Mouse (Mus musculus) kidney, adult 2 months (tissue): ENCODE results near the gene Crnkl1. TPM values are rescaled to one million over a fixed set of nuclear protein-coding genes. Genes with fewer than 3 reads are reported as not detected.

Experiments
- DNase-seq: peaks from one replicate; pipeline ENCODE4 v3.0.0; 2021
- H3K27ac ChIP-seq: fragments of 200-500 bp; 2 replicates; pipeline ENCODE4 v1.5.1; 2012; ENCODE audit warnings: low read depth, low read length, control low read depth, inconsistent platforms; ENCODE audit not compliant: insufficient read depth
- H3K27me3 ChIP-seq: fragments of 200-500 bp; replicated peaks from 2 replicates; pipeline ENCODE4 v1.6.1; 2012; ENCODE audit warnings: mild to moderate bottlenecking, moderate library complexity, low read length, inconsistent platforms; ENCODE audit not compliant: control insufficient read depth, insufficient read depth
- H3K36me3 ChIP-seq: fragments of 200-500 bp; 2 replicates; pipeline ENCODE4 v1.6.1; 2012; ENCODE audit warnings: mild to moderate bottlenecking, moderate library complexity, low read length, inconsistent platforms; ENCODE audit not compliant: control insufficient read depth, insufficient read depth
- H3K4me1 ChIP-seq: fragments of 200-500 bp; 2 replicates; pipeline ENCODE4 v1.6.1; 2011; ENCODE audit warnings: low read length; ENCODE audit not compliant: control insufficient read depth, insufficient read depth
- H3K4me3 ChIP-seq: fragments of 200-500 bp; 2 replicates; pipeline ENCODE4 v1.5.1; 2011; ENCODE audit warnings: mild to moderate bottlenecking, low read depth, low read length, control low read depth; ENCODE audit not compliant: insufficient read depth
- CTCF ChIP-seq: fragments of 200-500 bp; conservative IDR thresholded peaks from 2 replicates; pipeline ENCODE4 v1.5.1; 2011; ENCODE audit warnings: low read depth, mild to moderate bottlenecking, control low read depth, low read length, moderate library complexity, mixed read lengths; ENCODE audit not compliant: insufficient read depth, insufficient read length
- POLR2A ChIP-seq: fragments of 200-500 bp; IDR thresholded peaks from one replicate; pipeline ENCODE4 v1.6.1; 2011; ENCODE audit warnings: low read depth, low read length, control low read depth
- WGBS: fragments of 180-500 bp; shearing (Covaris S2); methylation state at CpG from one replicate; pipeline ENCODE4 v1.1.7; 2018; 5-methylcytosine and 5-hydroxymethylcytosine counted together
- polyA plus RNA-seq: library from polyadenylated mRNA; depleted of rRNA; stranded (reverse); fragments of >200 nt; gene quantifications from 2 replicates; pipeline ENCODE4 v1.2.3, GENCODE M21; 2012

Gene Crnkl1
- polyA plus RNA-seq, 1 experiment: 5.9 TPM

DNA sequence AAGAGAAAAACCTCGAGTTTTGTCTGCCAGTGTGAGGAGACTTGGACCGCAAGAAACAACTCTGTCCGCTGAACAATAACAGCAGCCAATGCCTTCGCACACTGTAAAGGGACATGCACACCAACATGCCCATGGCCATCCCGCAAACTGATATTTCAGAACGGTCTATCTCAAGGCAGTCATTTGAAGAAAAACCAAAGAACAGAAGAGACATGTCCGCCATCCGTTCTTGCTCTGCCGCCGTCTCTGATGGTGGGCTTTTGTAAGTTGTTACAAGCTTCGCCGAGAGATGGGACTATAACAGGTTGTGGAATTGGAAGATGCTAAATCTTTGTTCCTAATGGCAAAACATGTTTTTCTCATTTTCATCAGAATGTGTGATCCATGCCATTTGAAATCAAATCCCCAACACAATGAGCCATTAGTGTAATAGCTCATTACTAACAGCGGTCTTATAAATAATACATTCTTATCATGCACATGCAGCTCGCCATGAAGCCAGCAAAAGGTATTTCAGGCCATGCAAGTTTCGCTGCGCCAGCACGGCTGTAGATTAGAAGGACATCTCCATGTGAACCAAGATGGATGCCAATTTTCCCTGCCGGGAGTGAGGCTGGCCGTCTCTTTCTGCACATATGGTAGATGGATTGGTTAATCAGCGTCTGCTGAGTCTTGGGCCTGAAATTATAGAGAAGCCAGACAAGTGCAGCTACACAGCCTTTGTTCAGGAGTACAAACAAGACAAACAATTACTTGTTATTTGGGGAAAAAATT lies 36.6 kb upstream of the Crnkl1 start:
- no peaks in the 10 kb centered on the region for H3K27me3 ChIP-seq
- H3K36me3 ChIP-seq: no peaks in the 10 kb centered on the region
- TF ChIP-seq CTCF (no peak), POLR2A (no peak)
- H3K4me3 ChIP-seq: no peak overlapping the region
- WGBS: 92% methylated on average over 20 of the region's 20 CpGs
- DNase-seq: no peak
- H3K27ac ChIP-seq: no peak overlapping the region
- H3K4me1 ChIP-seq: no peaks in the 10 kb centered on the region

DNA sequence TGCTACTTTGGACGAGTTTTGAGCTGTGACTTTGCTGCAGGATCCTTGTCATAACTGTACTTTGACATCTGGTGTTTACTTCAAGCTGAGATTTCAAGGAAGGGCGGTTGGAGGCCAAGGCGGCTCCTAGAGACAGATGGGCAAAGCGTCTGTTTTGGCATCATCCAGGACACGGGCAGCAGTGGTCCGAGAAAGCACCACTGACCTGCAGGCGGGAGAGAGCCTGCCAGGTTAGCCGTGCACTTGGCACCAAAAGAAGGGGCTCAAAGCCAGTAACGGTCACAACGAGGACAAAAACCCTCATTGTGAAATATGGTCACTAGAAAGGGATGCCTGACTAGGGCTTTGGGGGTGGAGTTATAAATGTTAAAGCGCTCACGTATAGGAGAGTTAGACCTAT lies 35.9 kb upstream of the Crnkl1 start:
- Histone ChIP-seq H3K4me1 (no peaks in the 10 kb centered on the region), H3K4me3 (no peak overlapping the region), H3K36me3 (no peaks in the 10 kb centered on the region), H3K27ac (no peak overlapping the region), H3K27me3 (no peaks in the 10 kb centered on the region)
- 85% methylated on average over 12 of the region's 12 CpGs for WGBS
- DNase-seq: no peak
- no peak for TF ChIP-seq CTCF
- no peak for TF ChIP-seq POLR2A

DNA sequence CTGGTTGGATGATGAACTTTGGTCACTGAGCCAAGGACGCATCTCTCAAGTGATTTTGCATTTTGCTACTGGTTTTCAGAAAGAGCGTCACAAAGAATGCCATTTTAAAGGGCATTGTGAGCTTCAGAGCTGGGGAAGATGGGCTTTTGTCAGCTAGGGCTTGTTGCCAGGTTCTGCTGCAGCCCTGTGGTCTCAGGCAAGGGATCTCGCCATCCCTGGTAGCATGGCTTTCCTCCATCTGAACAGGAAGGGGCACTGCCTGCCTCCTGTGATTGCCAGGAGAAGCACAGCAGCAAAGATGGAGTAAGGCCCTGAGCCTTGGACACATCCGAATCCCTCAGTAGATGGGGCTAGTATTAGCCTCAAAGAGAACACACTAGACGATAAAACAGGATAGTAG lies 27.0 kb upstream of the Crnkl1 start:
- TF ChIP-seq CTCF (no peak), POLR2A (no peak)
- Histone ChIP-seq H3K27ac (no peak overlapping the region), H3K4me3 (no peak overlapping the region), H3K36me3 (no peaks in the 10 kb centered on the region), H3K27me3 (no peaks in the 10 kb centered on the region), H3K4me1 (no peaks in the 10 kb centered on the region)
- no peak for DNase-seq
- 79% methylated on average over 5 of the region's 5 CpGs for WGBS

DNA sequence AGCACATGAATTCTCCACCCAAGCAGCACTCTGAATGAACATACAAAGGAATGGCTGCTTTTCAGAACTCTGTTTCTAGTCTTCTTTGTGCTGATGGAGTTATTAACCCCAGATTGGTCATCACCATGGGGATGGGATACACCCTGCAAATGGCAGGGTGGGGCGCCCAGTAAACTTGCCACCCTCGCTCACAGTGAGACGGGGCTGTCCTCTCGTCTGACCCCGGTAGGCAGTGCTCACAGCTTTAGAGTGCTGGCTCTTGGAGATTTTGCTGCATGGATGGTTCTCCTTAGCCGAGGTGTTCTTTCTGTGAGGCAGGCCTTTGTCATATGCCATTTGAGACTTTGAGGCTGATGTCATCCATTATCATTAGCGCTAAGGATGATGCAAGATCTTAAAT lies 23.7 kb upstream of the Crnkl1 start:
- H3K27me3 ChIP-seq: no peaks in the 10 kb centered on the region
- no peak for TF ChIP-seq POLR2A
- TF ChIP-seq CTCF: no peak

DNA sequence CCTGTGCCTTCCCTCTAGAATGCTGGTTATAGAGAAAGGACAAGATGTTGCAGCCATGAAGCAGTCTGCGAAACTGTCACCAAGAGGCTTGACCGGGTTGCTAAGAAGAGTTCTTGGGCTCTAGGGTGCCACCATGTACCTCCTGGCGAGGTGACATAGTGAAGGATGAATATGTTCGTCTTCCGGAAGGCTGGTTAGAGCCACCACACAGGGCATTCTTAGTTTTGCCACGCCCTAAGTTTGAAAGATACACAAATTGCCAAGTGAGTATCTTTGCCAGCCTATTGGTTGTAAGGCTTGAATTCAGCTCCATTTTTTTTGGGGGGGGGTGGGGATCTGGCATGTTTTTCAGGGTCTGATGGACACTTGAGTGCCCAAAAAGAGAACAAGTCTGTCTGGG lies 23.3 kb upstream of the Crnkl1 start:
- 87% methylated on average over 6 of the region's 6 CpGs for WGBS
- no peaks in the 10 kb centered on the region for H3K27me3 ChIP-seq
- H3K27ac ChIP-seq: no peak overlapping the region
- no peaks in the 10 kb centered on the region for H3K36me3 ChIP-seq
- no peaks in the 10 kb centered on the region for H3K4me1 ChIP-seq
- DNase-seq: no peak
- no peak for TF ChIP-seq POLR2A
- TF ChIP-seq CTCF: no peak
- no peak overlapping the region for H3K4me3 ChIP-seq

More for the DNA sequence above, 23.7 kb upstream of the Crnkl1 start:
- DNase-seq: no peak
- H3K4me1 ChIP-seq: no peaks in the 10 kb centered on the region
- WGBS: 85% methylated on average over 7 of the region's 7 CpGs
- no peaks in the 10 kb centered on the region for H3K36me3 ChIP-seq
- H3K4me3 ChIP-seq: no peak overlapping the region
- H3K27ac ChIP-seq: no peak overlapping the region

DNA sequence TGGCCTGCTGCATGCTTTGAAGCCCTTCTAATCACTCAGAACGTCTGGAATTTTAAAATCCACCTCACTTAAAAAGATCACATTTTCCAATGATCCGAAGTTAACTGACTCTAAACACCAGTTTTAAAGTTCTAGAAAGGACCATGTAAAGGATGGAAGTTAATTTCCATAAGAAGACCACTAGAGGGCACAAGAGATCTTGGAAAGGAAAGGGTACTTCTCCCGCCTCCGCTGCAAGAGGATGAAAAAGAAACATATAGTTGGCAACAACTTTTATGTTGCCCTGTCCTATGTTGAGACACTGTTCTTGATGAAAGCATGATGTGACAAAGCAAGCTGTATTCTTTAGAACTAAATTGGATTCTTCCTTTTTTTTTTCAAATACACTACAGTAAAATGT lies 22.6 kb upstream of the Crnkl1 start:
- no peaks in the 10 kb centered on the region for H3K36me3 ChIP-seq

DNA sequence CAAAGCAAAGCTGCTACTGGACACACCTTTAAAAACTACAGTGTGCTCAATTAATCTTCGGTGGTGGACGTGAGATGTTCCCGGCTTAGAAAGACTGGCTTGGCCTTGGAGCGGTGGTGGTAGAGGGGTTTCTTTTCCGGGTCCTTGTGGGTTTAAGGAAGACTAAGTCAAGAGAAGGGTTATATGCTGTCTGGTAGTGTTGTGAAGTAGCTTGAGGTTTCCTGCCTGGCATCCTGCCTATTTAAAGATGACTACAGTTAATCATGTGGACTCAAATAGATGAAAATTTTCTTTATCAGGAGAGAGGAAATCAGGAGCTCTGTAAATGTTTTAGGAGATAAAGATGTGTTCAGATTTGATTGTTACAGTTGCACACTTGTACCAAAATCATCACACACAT lies 21.5 kb upstream of the Crnkl1 start:
- no peaks in the 10 kb centered on the region for H3K36me3 ChIP-seq
- no peak overlapping the region for H3K27ac ChIP-seq
- no peaks in the 10 kb centered on the region for H3K27me3 ChIP-seq
- no peak overlapping the region for H3K4me3 ChIP-seq
- H3K4me1 ChIP-seq: no peaks in the 10 kb centered on the region
- no peak for DNase-seq
- no peak for TF ChIP-seq CTCF
- TF ChIP-seq POLR2A: no peak
- WGBS: 19% methylated on average over 5 of the region's 5 CpGs

More for the DNA sequence above, 22.6 kb upstream of the Crnkl1 start:
- Histone ChIP-seq H3K4me1 (no peaks in the 10 kb centered on the region), H3K27me3 (no peaks in the 10 kb centered on the region), H3K4me3 (no peak overlapping the region), H3K27ac (no peak overlapping the region)
- WGBS: 10% methylated on average over 4 of the region's 4 CpGs
- TF ChIP-seq POLR2A: no peak
- no peak for TF ChIP-seq CTCF
- peak; percentile 21 for DNase-seq
